8 mouse cellular contexts compared by ENCODE assay signal in genomic region chr9:106447348-106447747, GRCm38 (mm10). TPM values are rescaled to one million over a fixed set of nuclear protein-coding genes. Genes with fewer than 3 reads are reported as not detected.
DNase-seq lines count a peak whose midpoint lies in the region; ATAC-seq lines count a peak whose summit lies in the region.

TSS of gene Abhd14b (plus strand) at chr9:106447459.
TSS of gene Abhd14a (minus strand) at chr9:106447678.

- peak; percentile 92 for DNase-seq in ZHBTc4 (ENCODE audit: low read depth, low spot score)
- DNase-seq in gastrocnemius, postnatal 10 days: peak; percentile 93
- DNase-seq in induced T-regulatory cell, adult 2 months (ENCODE audit: low read depth): peak; percentile 80
- DNase-seq in left cerebral cortex, adult 9 months (ENCODE audit: low spot score in 2 of 2): peak; percentile 73 to 93
- peak; percentile 88 for DNase-seq in right cerebral cortex, postnatal 14 days
- peak; percentile 90 to 93 for DNase-seq in urinary bladder, postnatal 36 days (ENCODE audit: low spot score in 2 of 2)

- ATAC-seq in common myeloid progenitor, adult 5-6 weeks (replicated peaks; ENCODE audit: low read depth, poor library complexity, severe bottlenecking): peak; percentile 77
- ATAC-seq in megakaryocyte progenitor cell, adult 5-6 weeks (replicated peaks; ENCODE audit: poor library complexity): peak; percentile 73

RNA-seq across cellular contexts. Expression of gene Abhd14b, which starts in this region (rescaled TPM):
- 10.0 and 13.4 TPM in 2 replicates for total RNA-seq in common myeloid progenitor, adult 5-6 weeks (2017)
- 1 to 10 TPM; 6.3 to 7.5 TPM for total RNA-seq in gastrocnemius, postnatal 10 days (2021)
- total RNA-seq in megakaryocyte progenitor cell, adult 5-6 weeks (2015): 15.8 and 19.1 TPM in 2 replicates
- 8.4 and 11.7 TPM in 2 replicates for total RNA-seq in megakaryocyte progenitor cell, adult 5-6 weeks (2017)

RNA-seq across cellular contexts. Expression of gene Abhd14a, which starts in this region (rescaled TPM):
- 22.0 and 28.9 TPM in 2 replicates for total RNA-seq in common myeloid progenitor, adult 5-6 weeks (2017)
- total RNA-seq in gastrocnemius, postnatal 10 days (2021): 10 to 100 TPM; 13.5 to 15.3 TPM
- total RNA-seq in megakaryocyte progenitor cell, adult 5-6 weeks (2015): 21.3 and 23.4 TPM in 2 replicates
- total RNA-seq in megakaryocyte progenitor cell, adult 5-6 weeks (2017): 27.3 and 30.2 TPM in 2 replicates

Comparison
In these comparisons a context has a peak if more than half of its experiments do, and no peak if none do; other contexts are left out.
1. Peak in every context shown above with its lines: DNase-seq and ATAC-seq.